Comparison of ENCODE assay signal across 29 mouse cellular contexts in genomic region chr2:134654668-134655067, GRCm38 (mm10).
"Had no signal": no experiment of that assay in that cellular context is flagged by ENCODE, and none has a peak within 500 bp of the region (broad histone marks: within the 10 kb centered on the region; RNA-seq: fewer than 3 reads in every experiment).

No protein-coding gene starts in this region.

- H3K4me2 ChIP-seq: limb, embryonic 12.5 days; limb, embryonic 13.5 days; limb, embryonic 15.5 days; liver, embryonic 11.5 days; liver, embryonic 12.5 days; liver, embryonic 13.5 days; liver, embryonic 15.5 days; lung, embryonic 14.5 days; lung, embryonic 15.5 days; midbrain, embryonic 11.5 days; midbrain, embryonic 12.5 days; midbrain, embryonic 13.5 days; midbrain, embryonic 15.5 days had no signal

- DNase-seq: left cerebral cortex, postnatal 4 days; liver, embryonic 13.5 days; liver, postnatal 0 days; lung, adult 18-20 months; lung, adult 2 months; lung, embryonic 14.5 days; lung, postnatal 10 days; lung, postnatal 36 days; lung, postnatal 4 days; midbrain, embryonic 14.5 days had no signal

- H3K27ac ChIP-seq: left cerebral cortex, adult 2 months; limb, embryonic 10.5 days; limb, embryonic 12.5 days; limb, embryonic 13.5 days; limb, embryonic 15.5 days; liver, embryonic 12.5 days; liver, embryonic 13.5 days; liver, embryonic 14.5 days; liver, embryonic 15.5 days; lung, embryonic 15.5 days; macrophage; midbrain, embryonic 10.5 days; midbrain, embryonic 12.5 days; midbrain, embryonic 13.5 days; midbrain, embryonic 15.5 days had no signal

- H3K36me3 ChIP-seq: limb, embryonic 10.5 days; limb, embryonic 12.5 days; limb, embryonic 13.5 days; limb, embryonic 15.5 days; liver, embryonic 12.5 days; liver, embryonic 13.5 days; liver, embryonic 15.5 days; lung, embryonic 15.5 days; midbrain, embryonic 10.5 days; midbrain, embryonic 12.5 days; midbrain, embryonic 13.5 days; midbrain, embryonic 15.5 days had no signal

- H3K9ac ChIP-seq: limb, embryonic 12.5 days; limb, embryonic 13.5 days; limb, embryonic 15.5 days; liver, embryonic 12.5 days; liver, embryonic 13.5 days; liver, embryonic 14.5 days; liver, embryonic 15.5 days; liver, postnatal 0 days; lung, embryonic 14.5 days; lung, embryonic 15.5 days; midbrain, embryonic 12.5 days; midbrain, embryonic 13.5 days; midbrain, embryonic 15.5 days had no signal

- H3K4me3 ChIP-seq: left cerebral cortex, adult 2 months; limb, embryonic 10.5 days; limb, embryonic 12.5 days; limb, embryonic 13.5 days; limb, embryonic 15.5 days; liver, embryonic 12.5 days; liver, embryonic 13.5 days; liver, embryonic 15.5 days; lung, embryonic 15.5 days; megakaryocyte, embryonic 14.5 days; midbrain, embryonic 10.5 days; midbrain, embryonic 12.5 days; midbrain, embryonic 13.5 days; midbrain, embryonic 15.5 days; myocyte had no signal

- H3K9me3 ChIP-seq: limb, embryonic 10.5 days; limb, embryonic 12.5 days; limb, embryonic 13.5 days; limb, embryonic 15.5 days; liver, embryonic 12.5 days; liver, embryonic 13.5 days; liver, embryonic 15.5 days; lung, embryonic 15.5 days; midbrain, embryonic 10.5 days; midbrain, embryonic 12.5 days; midbrain, embryonic 13.5 days; midbrain, embryonic 15.5 days had no signal

- ATAC-seq: liver, embryonic 12.5 days; liver, postnatal 0 days; midbrain, embryonic 13.5 days; midbrain, embryonic 15.5 days; midbrain, embryonic 16.5 days had no signal

- H3K27me3 ChIP-seq: limb, embryonic 12.5 days; limb, embryonic 13.5 days; limb, embryonic 15.5 days; liver, embryonic 12.5 days; liver, embryonic 13.5 days; liver, embryonic 15.5 days; lung, embryonic 15.5 days; megakaryocyte, embryonic 14.5 days; midbrain, embryonic 12.5 days; midbrain, embryonic 13.5 days; midbrain, embryonic 15.5 days had no signal

- H3K4me1 ChIP-seq: limb, embryonic 12.5 days; limb, embryonic 13.5 days; limb, embryonic 15.5 days; liver, embryonic 12.5 days; liver, embryonic 13.5 days; liver, embryonic 15.5 days; lung, embryonic 15.5 days; megakaryocyte, embryonic 14.5 days; midbrain, embryonic 12.5 days; midbrain, embryonic 13.5 days; midbrain, embryonic 15.5 days had no signal
